Mouse (Mus musculus) liver, embryonic 11.5 days (tissue): ENCODE measurements around the gene Actn3. TPM values are rescaled to one million over a fixed set of nuclear protein-coding genes. Genes with fewer than 3 reads are reported as not detected.

Source experiments
- ATAC-seq: fragments of 200-750 bp; cut with Nextera tagmentation; replicated peaks from 2 replicates; pipeline ENCODE4 v1.8.0; 2017; ENCODE audit warnings: moderate number of reproducible peaks, mild to moderate bottlenecking, moderate TSS enrichment, moderate library complexity; ENCODE audit not compliant: low FRiP score
- DNase-seq: peaks from one replicate; pipeline ENCODE4 v3.0.0-alpha.2; 2017; ENCODE audit warnings: low spot score
- H3K27ac ChIP-seq: fragments of 300-500 bp; sonication (generic); 2 replicates; pipeline ENCODE4 v1.5.1; 2014; ENCODE audit warnings: mild to moderate bottlenecking, low read depth, low read length, control low read depth
- H3K27me3 ChIP-seq: fragments of 300-500 bp; sonication (generic); replicated peaks from 2 replicates; pipeline ENCODE4 v1.6.1; 2014; ENCODE audit warnings: low read length, mixed read lengths; ENCODE audit not compliant: control insufficient read depth, insufficient read depth
- H3K36me3 ChIP-seq: fragments of 300-500 bp; sonication (generic); 2 replicates; pipeline ENCODE4 v1.6.1; 2014; ENCODE audit warnings: mild to moderate bottlenecking, low read length, moderate library complexity, mixed read lengths; ENCODE audit not compliant: control insufficient read depth, insufficient read depth
- H3K4me1 ChIP-seq: fragments of 300-500 bp; sonication (generic); replicated peaks from 2 replicates; pipeline ENCODE4 v1.6.1; 2014; ENCODE audit warnings: low read length, mixed read lengths; ENCODE audit not compliant: control insufficient read depth, insufficient read depth
- H3K4me2 ChIP-seq: fragments of 300-500 bp; sonication (generic); 2 replicates; pipeline ENCODE4 v1.6.1; 2014; ENCODE audit warnings: mild to moderate bottlenecking, control low read depth, moderate library complexity
- H3K4me3 ChIP-seq: fragments of 300-500 bp; sonication (generic); 2 replicates; pipeline ENCODE4 v1.5.1; 2014; ENCODE audit warnings: low read depth, low read length, control low read depth
- H3K9ac ChIP-seq: fragments of 300-500 bp; sonication (generic); 2 replicates; pipeline ENCODE4 v1.6.1; 2014; ENCODE audit warnings: low read depth, low read length, control low read depth
- H3K9me3 ChIP-seq: fragments of 300-500 bp; sonication (generic); 2 replicates; pipeline ENCODE4 v1.6.1; 2016; ENCODE audit warnings: low read length, inconsistent platforms, mixed read lengths; ENCODE audit not compliant: control insufficient read depth
- WGBS: fragments of 180-500 bp; shearing (Covaris S2); extraction: QIAGEN DNeasy Blood & Tissue Kit; methylation state at CpG from one replicate; pipeline ENCODE4 v1.1.7; 2014; 5-methylcytosine and 5-hydroxymethylcytosine counted together
- polyA plus RNA-seq: library from polyadenylated mRNA; unstranded; fragments of >200 nt; fragmentation: Nextera tagmentation; extraction: Ambion mirVana; gene quantifications from 2 replicates; pipeline ENCODE4 v1.2.1, GENCODE M21; 2014

The Actn3 gene
- polyA plus RNA-seq, 1 experiment from 2014 or later = 2.1 TPM

DNA sequence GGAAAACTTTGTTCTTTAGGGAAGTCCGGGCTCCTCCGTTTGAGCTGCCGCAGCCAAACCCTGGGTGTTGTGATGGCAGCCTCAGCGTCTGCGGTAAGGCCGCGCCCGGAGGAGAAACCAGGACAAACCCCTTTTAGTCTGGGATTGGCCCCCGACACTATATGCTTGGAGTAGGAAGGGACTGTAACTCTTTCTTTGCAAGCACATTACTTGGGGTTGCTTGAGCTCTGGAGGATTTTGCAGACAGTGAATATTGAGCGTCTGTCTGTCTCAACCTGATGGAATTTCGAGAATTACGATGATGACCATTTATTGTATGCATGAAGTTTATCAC lies 65.8 kb downstream of the Actn3 start:
- H3K4me3 ChIP-seq = peak overlapping the region; percentile 93
- no peaks in the 10 kb centered on the region for H3K27me3 ChIP-seq
- 5% methylated on average over 12 of the region's 12 CpGs for WGBS
- H3K9ac ChIP-seq = peak overlapping the region; percentile 74
- no peaks in the 10 kb centered on the region for H3K36me3 ChIP-seq
- ATAC-seq (peak; percentile 47), DNase-seq (no peak)
- H3K27ac ChIP-seq = peak overlapping the region; percentile 75
- H3K9me3 ChIP-seq = 0 out of 2 replicates have a peak, but pooled peaks cover 2% of the 10 kb centered on the region
- peak overlapping the region; percentile 71 for H3K4me2 ChIP-seq
- peaks cover 21% of the 10 kb centered on the region for H3K4me1 ChIP-seq

Other genes with a start within 250 kb of the Actn3 start
- 0.82 and 2.0 TPM in 2 replicates for gene Gm960, start 179.2 kb downstream of the Actn3 start, polyA plus RNA-seq
- 0.75 and 0.97 TPM in 2 replicates for gene Sptbn2, start 166.7 kb downstream of the Actn3 start, polyA plus RNA-seq
- gene Rbm4b, start 121.4 kb downstream of the Actn3 start, polyA plus RNA-seq = 36.0 and 44.0 TPM in 2 replicates
- gene Rbm4, start 84.0 kb downstream of the Actn3 start, polyA plus RNA-seq = 49.9 and 54.0 TPM in 2 replicates
- gene Gm21992, start 66.3 kb downstream of the Actn3 start, polyA plus RNA-seq = 19.4 and 30.1 TPM in 2 replicates
- gene Rbm14, start 66.3 kb downstream of the Actn3 start, polyA plus RNA-seq = 92.4 and 104 TPM in 2 replicates
- 46.2 and 49.8 TPM in 2 replicates for gene Ccs, start 38.6 kb downstream of the Actn3 start, polyA plus RNA-seq
- 0.05 TPM in 1 of 2 replicates, not detected in the other for gene Ccdc87, start 38.5 kb downstream of the Actn3 start, polyA plus RNA-seq
- 13.2 and 13.3 TPM in 2 replicates for gene Ctsf, start 22.8 kb downstream of the Actn3 start, polyA plus RNA-seq
- gene Zdhhc24, start 759 bp upstream of the Actn3 start, polyA plus RNA-seq = 12.2 and 13.6 TPM in 2 replicates
- gene Bbs1, start 28.7 kb upstream of the Actn3 start, polyA plus RNA-seq = 1.2 and 2.5 TPM in 2 replicates
- 114 and 131 TPM in 2 replicates for gene Dpp3, start 50.4 kb upstream of the Actn3 start, polyA plus RNA-seq
- 0.34 and 0.39 TPM in 2 replicates for gene Peli3, start 65.2 kb upstream of the Actn3 start, polyA plus RNA-seq
- gene Mrpl11, start 84.2 kb upstream of the Actn3 start, polyA plus RNA-seq = 138 and 139 TPM in 2 replicates
- 0.04 TPM in 1 of 2 replicates, not detected in the other for gene Npas4, start 112.4 kb upstream of the Actn3 start, polyA plus RNA-seq
- 6.2 and 6.6 TPM in 2 replicates for gene Slc29a2, start 146.0 kb upstream of the Actn3 start, polyA plus RNA-seq
- gene B4gat1, start 160.9 kb upstream of the Actn3 start, polyA plus RNA-seq = 19.1 and 21.3 TPM in 2 replicates
- gene AC124502.3, start 161.0 kb upstream of the Actn3 start, polyA plus RNA-seq = 1.1 TPM in 2 replicates
- gene Brms1, start 163.4 kb upstream of the Actn3 start, polyA plus RNA-seq = 61.2 and 61.3 TPM in 2 replicates
- 1.3 and 1.4 TPM in 2 replicates for gene Rin1, start 172.6 kb upstream of the Actn3 start, polyA plus RNA-seq
- 28.6 and 29.3 TPM in 2 replicates for gene Cd248, start 190.2 kb upstream of the Actn3 start, polyA plus RNA-seq
- 2.6 TPM in 2 replicates for gene Tmem151a, start 207.6 kb upstream of the Actn3 start, polyA plus RNA-seq
- gene Yif1a, start 210.6 kb upstream of the Actn3 start, polyA plus RNA-seq = 77.8 and 83.4 TPM in 2 replicates
- 8.4 and 9.5 TPM in 2 replicates for gene Cnih2, start 220.6 kb upstream of the Actn3 start, polyA plus RNA-seq
- gene Rab1b, start 229.2 kb upstream of the Actn3 start, polyA plus RNA-seq = 180 and 185 TPM in 2 replicates
- 7.3 and 8.3 TPM in 2 replicates for gene Klc2, start 240.7 kb upstream of the Actn3 start, polyA plus RNA-seq